Mouse (Mus musculus) kidney, adult 2 months (tissue): ENCODE results near the gene Bcan.

Source experiments
- CTCF ChIP-seq: fragments of 200-500 bp; conservative IDR thresholded peaks from 2 replicates; pipeline ENCODE4 v1.5.1; 2011; ENCODE audit warnings: low read depth, mild to moderate bottlenecking, control low read depth, low read length, moderate library complexity, mixed read lengths; ENCODE audit not compliant: insufficient read depth, insufficient read length
- POLR2A ChIP-seq: fragments of 200-500 bp; IDR thresholded peaks from one replicate; pipeline ENCODE4 v1.6.1; 2011; ENCODE audit warnings: low read depth, low read length, control low read depth

- TF ChIP-seq CTCF (no peak), POLR2A (no peak)
These were observed 50.6 kb downstream of the Bcan start for GRCm38 (mm10) chr3:87949266-87949954.
